ENCODE assay signal across 8 mouse cellular contexts in genomic region chr10:127059968-127060916, GRCm38 (mm10). TPM values are rescaled to one million over a fixed set of nuclear protein-coding genes. Genes with fewer than 3 reads are reported as not detected.
DNase-seq lines count a peak whose midpoint lies in the region; ATAC-seq lines count a peak whose summit lies in the region.

March9 (minus strand) TSS chr10:127060184.

- H3K27me3 ChIP-seq in hindbrain, embryonic 11.5 days (ENCODE audit: control insufficient read depth, insufficient read depth, low read length) = no peaks in the 10 kb centered on the region; the same call in 1 of the 2 replicates
- H3K27me3 ChIP-seq in lung, embryonic 15.5 days = peaks cover 31% of the 10 kb centered on the region

- peak within 1 kb of the TSS; percentile 94 for H3K4me3 ChIP-seq in hindbrain, embryonic 11.5 days (ENCODE audit: low read depth, low read length)
- peak within 1 kb of the TSS; percentile 72 for H3K4me3 ChIP-seq in lung, embryonic 15.5 days

- H3K9me3 ChIP-seq in hindbrain, embryonic 11.5 days (ENCODE audit: control insufficient read depth, low read length) = no peaks in the 10 kb centered on the region
- no peaks in the 10 kb centered on the region for H3K9me3 ChIP-seq in lung, embryonic 15.5 days

- peak within 1 kb of the TSS; percentile 96 for H3K9ac ChIP-seq in hindbrain, embryonic 11.5 days (ENCODE audit: low read depth, low read length)
- peak within 1 kb of the TSS; percentile 68 for H3K9ac ChIP-seq in lung, embryonic 15.5 days

- H3K36me3 ChIP-seq in hindbrain, embryonic 11.5 days (ENCODE audit: control insufficient read depth, insufficient read depth, low read length) = peaks cover 12% of the 10 kb centered on the region
- H3K36me3 ChIP-seq in lung, embryonic 15.5 days = peaks cover 21% of the 10 kb centered on the region

- peak; percentile 44 for ATAC-seq in CD4-positive, CD25-positive, alpha-beta regulatory T cell, adult 4 months
- ATAC-seq in activated CD4-positive, CD25-positive, alpha-beta regulatory T cell, adult 4 months = peak; percentile 46
- ATAC-seq in hindbrain, embryonic 11.5 days (ENCODE audit: low FRiP score) = peak; percentile 2
- 0 out of 2 replicates have a peak, but pooled peaks have one; percentile 24 for ATAC-seq in lung, embryonic 15.5 days (ENCODE audit: borderline replicate concordance, extremely low read depth, low FRiP score, low TSS enrichment)

- peak; percentile 87 for DNase-seq in embryo, embryonic 11 days
- peak; percentile 79 for DNase-seq in hindbrain, embryonic 11.5 days (ENCODE audit: low spot score)
- peak; percentile 83 for DNase-seq in layer of hippocampus, adult 9-11 months
- peak; percentile 86 for DNase-seq in retina, postnatal 1 day
- DNase-seq in urinary bladder, postnatal 25 days (ENCODE audit: low spot score) = peak; percentile 54

- 1% methylated on average over 32 of the region's 72 CpGs for WGBS in hindbrain, embryonic 11.5 days
- WGBS in lung, embryonic 15.5 days = under 1% methylated on average over 51 of the region's 72 CpGs

- H3K4me2 ChIP-seq in hindbrain, embryonic 11.5 days (replicated peaks; ENCODE audit: low read depth, low read length) = peak within 1 kb of the TSS; percentile 98
- peak within 1 kb of the TSS; percentile 98 for H3K4me2 ChIP-seq in lung, embryonic 15.5 days

- H3K4me1 ChIP-seq in hindbrain, embryonic 11.5 days (replicated peaks; ENCODE audit: control insufficient read depth, insufficient read depth, low read length) = peaks cover 9% of the 10 kb centered on the region; the same call in 1 of the 2 replicates
- peaks cover 29% of the 10 kb centered on the region; the same call in 1 of the 2 replicates for H3K4me1 ChIP-seq in lung, embryonic 15.5 days

- H3K27ac ChIP-seq in hindbrain, embryonic 11.5 days (ENCODE audit: low read depth, low read length) = peak within 1 kb of the TSS; percentile 95
- peak within 1 kb of the TSS; percentile 27 for H3K27ac ChIP-seq in lung, embryonic 15.5 days

RNA-seq across cellular contexts. Expression of gene March9, which starts in this region (rescaled TPM):
- polyA plus RNA-seq in CD4-positive, CD25-positive, alpha-beta regulatory T cell, adult 4 months (2017; shearing (Covaris generic)) = under 1 TPM; 0.19 to 0.73 TPM
- 1 to 10 TPM in 1 of 2 experiments, under 1 TPM in 1; 0.65 to 1.0 TPM for polyA plus RNA-seq in activated CD4-positive, CD25-positive, alpha-beta regulatory T cell, adult 4 months (2017; shearing (Covaris generic))
- 3.6 and 4.2 TPM in 2 replicates for polyA plus RNA-seq in hindbrain, embryonic 11.5 days (2014; fragmentation: Nextera tagmentation; extraction: Ambion mirVana)
- 0.61 and 0.86 TPM in 2 replicates for polyA plus RNA-seq in lung, embryonic 15.5 days (2015; fragmentation: Nextera tagmentation; extraction: Ambion mirVana)

Comparison
In these comparisons a context has a peak if more than half of its experiments do, and no peak if none do; other contexts are left out.
1. Peak in every context shown above with its lines: DNase-seq, ATAC-seq, H3K4me3 ChIP-seq and H3K27ac ChIP-seq.
2. Peak in ATAC-seq in CD4-positive, CD25-positive, alpha-beta regulatory T cell, adult 4 months; RNA of the gene not detected or under 1 TPM.
3. Peak in ATAC-seq, H3K4me3 ChIP-seq, H3K27ac ChIP-seq, H3K9ac ChIP-seq and H3K4me2 ChIP-seq in lung, embryonic 15.5 days; RNA of the gene not detected or under 1 TPM.